Comparison of ENCODE assay signal across 19 mouse cellular contexts in genomic region chr16:77140651-77141050, GRCm38 (mm10).
DNase-seq lines count a peak whose midpoint lies in the region; ATAC-seq and TF ChIP-seq lines count a peak whose summit lies in the region.
"Had no signal": no experiment of that assay in that cellular context is flagged by ENCODE, and none has a peak within 500 bp of the region (broad histone marks: within the 10 kb centered on the region; RNA-seq: fewer than 3 reads in every experiment).

No protein-coding gene starts in this region.

- H3K36me3 ChIP-seq in embryonic facial prominence, embryonic 14.5 days (ENCODE audit: control insufficient read depth, insufficient read depth, low read length), result no peaks in the 10 kb centered on the region
- H3K36me3 ChIP-seq in embryonic facial prominence, embryonic 10.5 days (replicated peaks), result no peaks in the 10 kb centered on the region
- H3K36me3 ChIP-seq in E14TG2a.4 (ENCODE audit: insufficient read depth, low read length) (no peaks in the 10 kb centered on the region), ES-E14 (ENCODE audit: control insufficient read depth, insufficient read depth, low read length, poor library complexity, severe bottlenecking) (no peaks in the 10 kb centered on the region)
- H3K36me3 ChIP-seq: embryonic facial prominence, embryonic 13.5 days; forebrain, embryonic 15.5 days had no signal

- no peaks in the 10 kb centered on the region for H3K27me3 ChIP-seq in embryonic facial prominence, embryonic 14.5 days (replicated peaks; ENCODE audit: control insufficient read depth, insufficient read depth, low read length)
- H3K27me3 ChIP-seq in embryonic facial prominence, embryonic 10.5 days (replicated peaks; ENCODE audit: low read depth, poor library complexity, severe bottlenecking), result no peaks in the 10 kb centered on the region
- H3K27me3 ChIP-seq in E14TG2a.4 (ENCODE audit: insufficient read depth, low read length), result no peaks in the 10 kb centered on the region
- H3K27me3 ChIP-seq: CH12.LX; embryonic facial prominence, embryonic 13.5 days; forebrain, embryonic 13.5 days; forebrain, embryonic 15.5 days had no signal

- 88% methylated on average over 7 of the region's 7 CpGs for WGBS in embryonic facial prominence, embryonic 14.5 days
- WGBS in embryonic facial prominence, embryonic 10.5 days, result 90% methylated on average over 7 of the region's 7 CpGs

- H3K27ac ChIP-seq in embryonic facial prominence, embryonic 14.5 days (replicated peaks; ENCODE audit: low read depth, low read length), result peak overlapping the region; percentile 1; the same call in 1 of the 2 replicates
- H3K27ac ChIP-seq in embryonic facial prominence, embryonic 10.5 days (replicated peaks), result no peak overlapping the region
- no peak overlapping the region for H3K27ac ChIP-seq in ES-E14 (ENCODE audit: insufficient read depth, low read depth, low read length, poor library complexity, severe bottlenecking)
- H3K27ac ChIP-seq: embryonic facial prominence, embryonic 13.5 days; forebrain, embryonic 13.5 days; forebrain, embryonic 15.5 days had no signal

- no peak for TF ChIP-seq CTCF in E14TG2a.4 (conservative IDR thresholded peaks at IDR 0.05; ENCODE audit: low read length)

- H3K9me3 ChIP-seq in embryonic facial prominence, embryonic 14.5 days (ENCODE audit: control insufficient read depth, low read length), result no peaks in the 10 kb centered on the region
- no peaks in the 10 kb centered on the region for H3K9me3 ChIP-seq in embryonic facial prominence, embryonic 10.5 days
- H3K9me3 ChIP-seq in E14TG2a.4 (ENCODE audit: low read length) (no peaks in the 10 kb centered on the region), ES-E14 (ENCODE audit: control insufficient read depth, insufficient read depth, low read depth, low read length) (no peaks in the 10 kb centered on the region)
- H3K9me3 ChIP-seq: embryonic facial prominence, embryonic 13.5 days; forebrain, embryonic 13.5 days; forebrain, embryonic 15.5 days had no signal

- no peak overlapping the region for H3K9ac ChIP-seq in embryonic facial prominence, embryonic 14.5 days (ENCODE audit: low read depth, low read length)
- no peak overlapping the region for H3K9ac ChIP-seq in ES-E14 (ENCODE audit: insufficient read depth, low read depth, low read length, poor library complexity, severe bottlenecking)
- H3K9ac ChIP-seq: embryonic facial prominence, embryonic 13.5 days; forebrain, embryonic 13.5 days; forebrain, embryonic 15.5 days; forebrain, postnatal 0 days had no signal

- no peaks in the 10 kb centered on the region for H3K4me1 ChIP-seq in embryonic facial prominence, embryonic 14.5 days (ENCODE audit: control insufficient read depth, insufficient read depth, low read length)
- H3K4me1 ChIP-seq in embryonic facial prominence, embryonic 10.5 days, result no peaks in the 10 kb centered on the region
- H3K4me1 ChIP-seq in E14TG2a.4 (replicated peaks; ENCODE audit: low read depth, low read length), result peaks cover 6% of the 10 kb centered on the region
- no peaks in the 10 kb centered on the region for H3K4me1 ChIP-seq in ES-E14 (ENCODE audit: control insufficient read depth in 2 of 2, insufficient read depth in 2 of 2, low read length in 2 of 2, poor library complexity in 1 of 2)
- H3K4me1 ChIP-seq: embryonic facial prominence, embryonic 13.5 days; forebrain, embryonic 13.5 days; forebrain, embryonic 15.5 days had no signal

- ATAC-seq in embryonic facial prominence, embryonic 14.5 days (ENCODE audit: low read depth), result no peak
- ATAC-seq: CD4-positive, CD25-positive, alpha-beta regulatory T cell, adult 4 months; forebrain, embryonic 13.5 days; forebrain, embryonic 15.5 days; forebrain, postnatal 0 days had no signal

- no peak overlapping the region for H3K4me3 ChIP-seq in embryonic facial prominence, embryonic 14.5 days (ENCODE audit: low read depth, low read length)
- H3K4me3 ChIP-seq in embryonic facial prominence, embryonic 10.5 days, result no peak overlapping the region
- peak overlapping the region; percentile 51 for H3K4me3 ChIP-seq in E14TG2a.4 (replicated peaks; ENCODE audit: low read length)
- peak overlapping the region in 1 of 2 experiments; percentile 34; a peak in 2 of 4 replicates for H3K4me3 ChIP-seq in ES-E14 (ENCODE audit: insufficient read depth in 1 of 2, low read depth in 1 of 2, low read length in 2 of 2, poor library complexity in 1 of 2, severe bottlenecking in 1 of 2)
- H3K4me3 ChIP-seq: embryonic facial prominence, embryonic 13.5 days; forebrain, embryonic 13.5 days; forebrain, embryonic 15.5 days had no signal

- in situ Hi-C loops in ES-E14 (cut with MboI; ENCODE audit: low sequenced_read_pairs in 2 of 2, unreplicated experiment in 2 of 2), result no loop called here

- no peak for DNase-seq in embryonic facial prominence, embryonic 14.5 days (ENCODE audit: low spot score)
- DNase-seq in embryonic facial prominence, embryonic 10.5 days (ENCODE audit: low spot score), result no peak
- DNase-seq in ES-E14 (ENCODE audit: low read depth, low spot score) (peak; percentile 15), ZHBTc4 (ENCODE audit: low read depth, low spot score) (peak; percentile 50)
- DNase-seq in ovary, postnatal 10 days (ENCODE audit: low spot score), result no peak
- no peak for DNase-seq in adrenal gland, postnatal 25 days
- DNase-seq: adrenal gland, adult 2 months; B cell, adult 2 months; cerebellum, adult 18-20 months; cerebellum, adult 9-10 months; cerebellum, postnatal 10 days; cerebellum, postnatal 25 days; forebrain, postnatal 0 days had no signal

- H3K4me2 ChIP-seq in embryonic facial prominence, embryonic 14.5 days (ENCODE audit: low read depth, low read length), result no peak overlapping the region
- H3K4me2 ChIP-seq: embryonic facial prominence, embryonic 13.5 days; forebrain, embryonic 13.5 days; forebrain, embryonic 15.5 days had no signal

TF ChIP-seq in ES-E14, 5 proteins besides CTCF, POLR2A, EP300 and RAD21:
- no peak for TF ChIP-seq ZC3H11A (IDR thresholded peaks at IDR 0.05; ENCODE audit: borderline replicate concordance, low read depth, low read length)
- TF ChIP-seq CHD2 (IDR thresholded peaks at IDR 0.05; ENCODE audit: low read depth, low read length), result no peak
- TF ChIP-seq ZNF384 (IDR thresholded peaks at IDR 0.05; ENCODE audit: low read depth, low read length), result no peak
TF ChIP-seq in ES-E14: peak in this region for 0.

Comparison
In these comparisons a context has a peak if more than half of its experiments do, and no peak if none do; other contexts are left out.
1. DNase-seq: peak in ES-E14 (single experiment) and ZHBTc4 (single experiment); none in embryonic facial prominence, embryonic 14.5 days (single experiment), embryonic facial prominence, embryonic 10.5 days (single experiment), ovary, postnatal 10 days (single experiment) and adrenal gland, postnatal 25 days (single experiment).